Comparison of ENCODE assay signal across 27 mouse cellular contexts in genomic region chr17:50966147-50966546, GRCm38 (mm10).
"Had no signal": no experiment of that assay in that cellular context is flagged by ENCODE, and none has a peak within 500 bp of the region (broad histone marks: within the 10 kb centered on the region; RNA-seq: fewer than 3 reads in every experiment).

No protein-coding gene starts in this region.

- H3K9me3 ChIP-seq: heart, embryonic 13.5 days; heart, embryonic 15.5 days; hindbrain, embryonic 13.5 days; hindbrain, embryonic 15.5 days; kidney, embryonic 15.5 days; limb, embryonic 13.5 days; limb, embryonic 15.5 days; liver, embryonic 12.5 days had no signal

- H3K4me1 ChIP-seq: heart, embryonic 13.5 days; heart, embryonic 15.5 days; hindbrain, embryonic 13.5 days; hindbrain, embryonic 15.5 days; kidney, embryonic 15.5 days; limb, embryonic 13.5 days; limb, embryonic 15.5 days; liver, embryonic 12.5 days had no signal

- H3K4me3 ChIP-seq: gastrocnemius, adult 2 months; heart, adult 2 months; heart, embryonic 13.5 days; heart, embryonic 15.5 days; hindbrain, embryonic 13.5 days; hindbrain, embryonic 15.5 days; kidney, embryonic 15.5 days; left cerebral cortex, adult 2 months; limb, embryonic 13.5 days; limb, embryonic 15.5 days; liver, embryonic 12.5 days had no signal

- H3K36me3 ChIP-seq: hindbrain, embryonic 13.5 days; hindbrain, embryonic 15.5 days; liver, embryonic 12.5 days had no signal

- H3K9ac ChIP-seq: heart, embryonic 13.5 days; heart, embryonic 15.5 days; hindbrain, embryonic 13.5 days; hindbrain, embryonic 15.5 days; kidney, embryonic 15.5 days; limb, embryonic 13.5 days; limb, embryonic 15.5 days; liver, embryonic 12.5 days; liver, embryonic 14.5 days had no signal

- H3K4me2 ChIP-seq: heart, embryonic 11.5 days; heart, embryonic 13.5 days; heart, embryonic 15.5 days; hindbrain, embryonic 13.5 days; hindbrain, embryonic 15.5 days; kidney, embryonic 15.5 days; limb, embryonic 13.5 days; limb, embryonic 15.5 days; liver, embryonic 12.5 days had no signal

- H3K27ac ChIP-seq: gastrocnemius, adult 2 months; heart, adult 2 months; heart, embryonic 13.5 days; heart, embryonic 15.5 days; hindbrain, embryonic 13.5 days; hindbrain, embryonic 15.5 days; hindbrain, postnatal 0 days; kidney, embryonic 15.5 days; kidney, postnatal 0 days; left cerebral cortex, adult 2 months; limb, embryonic 13.5 days; limb, embryonic 15.5 days; liver, embryonic 12.5 days; liver, embryonic 14.5 days had no signal

- DNase-seq: gastrocnemius, adult 2 months; gastrocnemius, postnatal 10 days; gastrocnemius, postnatal 25 days; heart, adult 11 months; heart, adult 2 months; heart, postnatal 14 days; heart, postnatal 36 days; kidney, adult 11 months; kidney, adult 2 months; kidney, adult 9 months; kidney, postnatal 14 days; kidney, postnatal 36 days; layer of hippocampus, adult 9-11 months; layer of hippocampus, postnatal 36 days had no signal

- H3K27me3 ChIP-seq: heart, embryonic 13.5 days; heart, embryonic 15.5 days; hindbrain, embryonic 13.5 days; hindbrain, embryonic 15.5 days; kidney, embryonic 15.5 days; limb, embryonic 13.5 days; limb, embryonic 15.5 days; liver, embryonic 12.5 days had no signal
